Mouse (Mus musculus): ENCODE results near the gene Pafah1b3. TPM values are rescaled to one million over a fixed set of nuclear protein-coding genes. Genes with fewer than 3 reads are reported as not detected.

The Pafah1b3 gene
- total and polyA plus RNA-seq, 3 experiments: 85.6 to 180 (median 110) TPM

- no peak overlapping the region for H3K27ac ChIP-seq (ENCODE audit: control insufficient read depth, low read depth, low read length)
- no peak for TF ChIP-seq MYB (IDR thresholded peaks at IDR 0.05; ENCODE audit: low read depth, low read length)
- no peak for TF ChIP-seq MAX (IDR thresholded peaks at IDR 0.05; ENCODE audit: low read length)
- TF ChIP-seq JUND (IDR thresholded peaks at IDR 0.05; ENCODE audit: low read depth, low read length): no peak
- TF ChIP-seq SMC3 (IDR thresholded peaks at IDR 0.05; ENCODE audit: low read depth, low read length): no peak
- no peak for TF ChIP-seq KAT2A (conservative IDR thresholded peaks at IDR 0.05; ENCODE audit: low read depth, low read length)
- TF ChIP-seq POLR2AphosphoS2 (IDR thresholded peaks at IDR 0.05; ENCODE audit: low read length): no peak
- no peak for TF ChIP-seq ELF1 (IDR thresholded peaks at IDR 0.05; ENCODE audit: low read depth, low read length)
- TF ChIP-seq EP300 (IDR thresholded peaks at IDR 0.05; ENCODE audit: low read depth in 1 of 2, low read length in 2 of 2): no peak
- no peak for TF ChIP-seq USF1 (IDR thresholded peaks at IDR 0.05; ENCODE audit: low read depth, low read length)
- no peak for TF ChIP-seq GATA1 (IDR thresholded peaks at IDR 0.05; ENCODE audit: low read depth, low read length)
- TF ChIP-seq NRF1 (IDR thresholded peaks at IDR 0.05; ENCODE audit: insufficient read depth, low read depth, low read length, poor library complexity, severe bottlenecking): no peak
- no peaks in the 10 kb centered on the region for H3K27me3 ChIP-seq (ENCODE audit: control insufficient read depth in 1 of 2, insufficient read depth in 2 of 2, low read length in 2 of 2)
- no peaks in the 10 kb centered on the region for H3K9me3 ChIP-seq (replicated peaks; ENCODE audit: insufficient read depth, low read length)
- DNase-seq (ENCODE audit: low read depth, low spot score): no peak
- H3K4me3 ChIP-seq (ENCODE audit: control insufficient read depth in 1 of 2, insufficient read depth in 1 of 2, low read depth in 2 of 2, low read length in 2 of 2): no peak overlapping the region
- H3K79me2 ChIP-seq (ENCODE audit: control insufficient read depth, insufficient read depth, low read length, poor library complexity): peaks cover 5% of the 10 kb centered on the region; the same call in 1 of the 2 replicates
- peaks cover 12 to 15% of the 10 kb centered on the region in 2 experiments for H3K36me3 ChIP-seq (ENCODE audit: control insufficient read depth in 1 of 2, insufficient read depth in 2 of 2, low read length in 2 of 2)
- H3K4me1 ChIP-seq (ENCODE audit: control insufficient read depth in 1 of 2, insufficient read depth in 2 of 2, low read length in 2 of 2): peaks cover 3 to 16% of the 10 kb centered on the region in 2 experiments
- no peak overlapping the region for H3K9ac ChIP-seq (ENCODE audit: control insufficient read depth, low read depth, low read length, poor library complexity, severe bottlenecking)
Measured at GRCm38 (mm10) chr7:25293191-25293739, 4.5 kb downstream of the Pafah1b3 start.

- peaks cover 1% of the 10 kb centered on the region for H3K79me2 ChIP-seq (ENCODE audit: control insufficient read depth, insufficient read depth, low read length, poor library complexity)
- H3K27ac ChIP-seq (ENCODE audit: control insufficient read depth, low read depth, low read length): no peak overlapping the region
- no peaks in the 10 kb centered on the region for H3K27me3 ChIP-seq (ENCODE audit: control insufficient read depth in 1 of 2, insufficient read depth in 2 of 2, low read length in 2 of 2)
- H3K4me3 ChIP-seq (ENCODE audit: control insufficient read depth in 1 of 2, insufficient read depth in 1 of 2, low read depth in 2 of 2, low read length in 2 of 2): no peak overlapping the region
- peaks cover 3 to 16% of the 10 kb centered on the region in 2 experiments for H3K4me1 ChIP-seq (ENCODE audit: control insufficient read depth in 1 of 2, insufficient read depth in 2 of 2, low read length in 2 of 2)
- no peak overlapping the region for H3K9ac ChIP-seq (ENCODE audit: control insufficient read depth, low read depth, low read length, poor library complexity, severe bottlenecking)
- H3K9me3 ChIP-seq (replicated peaks; ENCODE audit: insufficient read depth, low read length): no peaks in the 10 kb centered on the region
- H3K36me3 ChIP-seq (ENCODE audit: control insufficient read depth in 1 of 2, insufficient read depth in 2 of 2, low read length in 2 of 2): peaks cover 12 to 23% of the 10 kb centered on the region in 2 experiments
- DNase-seq (ENCODE audit: low read depth, low spot score): no peak
- TF ChIP-seq CHD2 (IDR thresholded peaks at IDR 0.05; ENCODE audit: low read length) (no peak), EP300 (IDR thresholded peaks at IDR 0.05; ENCODE audit: low read depth in 1 of 2, low read length in 2 of 2) (no peak)
Measured at GRCm38 (mm10) chr7:25292107-25292506, 5.7 kb downstream of the Pafah1b3 start.

GRCm38 (mm10) chr7:25290911-25291310 lies 6.9 kb downstream of the Pafah1b3 start:
- peak; percentile 76 for DNase-seq (ENCODE audit: low read depth, low spot score)
- Histone ChIP-seq H3K9me3 (replicated peaks; ENCODE audit: insufficient read depth, low read length) (no peaks in the 10 kb centered on the region), H3K4me1 (ENCODE audit: control insufficient read depth in 1 of 2, insufficient read depth in 2 of 2, low read length in 2 of 2) (peaks cover 0 to 12% of the 10 kb centered on the region in 2 experiments; a peak in 2 of 4 replicates), H3K79me2 (ENCODE audit: control insufficient read depth, insufficient read depth, low read length, poor library complexity) (peaks cover 2% of the 10 kb centered on the region; the same call in 1 of the 2 replicates), H3K27ac (ENCODE audit: control insufficient read depth, low read depth, low read length) (no peak overlapping the region), H3K4me3 (ENCODE audit: control insufficient read depth in 1 of 2, insufficient read depth in 1 of 2, low read depth in 2 of 2, low read length in 2 of 2) (no peak overlapping the region), H3K9ac (ENCODE audit: control insufficient read depth, low read depth, low read length, poor library complexity, severe bottlenecking) (no peak overlapping the region), H3K27me3 (ENCODE audit: control insufficient read depth in 1 of 2, insufficient read depth in 2 of 2, low read length in 2 of 2) (no peaks in the 10 kb centered on the region), H3K36me3 (ENCODE audit: control insufficient read depth in 1 of 2, insufficient read depth in 2 of 2, low read length in 2 of 2) (peaks cover 7 to 30% of the 10 kb centered on the region in 2 experiments)
- TF ChIP-seq TCF12 (IDR thresholded peaks at IDR 0.05; ENCODE audit: low read depth, low read length) (no peak), CTCF (IDR thresholded peaks at IDR 0.05 in 2 of 3, conservative IDR thresholded peaks at IDR 0.05 in 1 of 3; ENCODE audit: control insufficient read depth in 1 of 3, insufficient read depth in 1 of 3, low read depth in 2 of 3, low read length in 3 of 3, poor library complexity in 1 of 3, severe bottlenecking in 1 of 3) (no peak), TAL1 (IDR thresholded peaks at IDR 0.05; ENCODE audit: low read length) (no peak), GABPA (IDR thresholded peaks at IDR 0.05; ENCODE audit: low read depth, low read length) (no peak), ZMIZ1 (IDR thresholded peaks at IDR 0.05; ENCODE audit: low read depth, low read length) (no peak), ZKSCAN1 (IDR thresholded peaks at IDR 0.05; ENCODE audit: low read depth, low read length) (no peak), MYB (IDR thresholded peaks at IDR 0.05; ENCODE audit: low read depth, low read length) (no peak), GATA1 (IDR thresholded peaks at IDR 0.05; ENCODE audit: low read depth, low read length) (no peak), POLR2AphosphoS2 (IDR thresholded peaks at IDR 0.05; ENCODE audit: low read length) (no peak), RAD21 (IDR thresholded peaks at IDR 0.05; ENCODE audit: low read depth, low read length) (no peak), USF2 (IDR thresholded peaks at IDR 0.05; ENCODE audit: borderline replicate concordance in 1 of 2, insufficient read depth in 1 of 2, low read depth in 1 of 2, low read length in 2 of 2) (no peak), CHD1 (IDR thresholded peaks at IDR 0.05; ENCODE audit: low read depth, low read length) (no peak), TBP (IDR thresholded peaks at IDR 0.05; ENCODE audit: low read depth, low read length) (no peak), MYC (IDR thresholded peaks at IDR 0.05; ENCODE audit: low read depth, low read length) (no peak), MEF2A (IDR thresholded peaks at IDR 0.05; ENCODE audit: extremely low read depth, insufficient replicate concordance, low read depth, low read length, poor library complexity, severe bottlenecking) (no peak), MAX (IDR thresholded peaks at IDR 0.05; ENCODE audit: low read length) (no peak), RCOR1 (IDR thresholded peaks at IDR 0.05; ENCODE audit: low read depth, low read length) (no peak)
